Mouse (Mus musculus) olfactory bulb, adult 2 months (tissue): ENCODE measurements around the gene Olfr1360. TPM values are rescaled to one million over a fixed set of nuclear protein-coding genes. Genes with fewer than 3 reads are reported as not detected.
"Not testable (repeated sequence)": the region's sequence is repeated elsewhere in the genome, so short reads cannot be mapped to it uniquely, and the experiment has no call there.

ENCODE experiments used
- H3K27ac ChIP-seq: fragments of 200-500 bp; 2 replicates; pipeline ENCODE4 v1.5.1; 2012; ENCODE audit warnings: low read depth, low read length; ENCODE audit not compliant: insufficient read depth
- H3K4me1 ChIP-seq: fragments of 200-500 bp; 2 replicates; pipeline ENCODE4 v1.6.1; 2012; ENCODE audit warnings: low read length; ENCODE audit not compliant: control insufficient read depth, insufficient read depth
- H3K4me3 ChIP-seq: fragments of 200-500 bp; 2 replicates; pipeline ENCODE4 v1.5.1; 2012; ENCODE audit warnings: mild to moderate bottlenecking, low read depth, low read length, moderate library complexity; ENCODE audit not compliant: insufficient read depth
- CTCF ChIP-seq: fragments of 200-500 bp; IDR thresholded peaks from 2 replicates; pipeline ENCODE4 v1.5.1; 2012; ENCODE audit warnings: low read depth, mild to moderate bottlenecking, low read length, moderate library complexity; ENCODE audit not compliant: insufficient read depth
- POLR2A ChIP-seq: fragments of 200-500 bp; IDR thresholded peaks from 2 replicates; pipeline ENCODE4 v1.6.1; 2012; ENCODE audit warnings: mild to moderate bottlenecking, low read depth, low read length, moderate library complexity; ENCODE audit not compliant: insufficient read depth
- WGBS: fragments of 180-500 bp; shearing (Covaris S2); methylation state at CpG from one replicate; pipeline ENCODE4 v1.1.7; 2018; 5-methylcytosine and 5-hydroxymethylcytosine counted together
- polyA plus RNA-seq: library from polyadenylated mRNA; stranded (reverse); fragments of >200 nt; gene quantifications from 2 replicates; pipeline ENCODE4 v1.2.4, GENCODE M21; 2012; ENCODE audit warnings: low replicate concordance; ENCODE audit not compliant: missing spikeins, insufficient read depth, insufficient read length

Olfr1360 gene
- not detected in 2 replicates for polyA plus RNA-seq

GRCm38 (mm10) chr13:21677305-21677704 lies at the start of gene Olfr1360:
Gene Olfr1360 (minus strand): TSS chr13:21677405.
- TF ChIP-seq POLR2A (no peak), CTCF (no peak)
- no peak within 1 kb of the TSS for H3K27ac ChIP-seq
- no peaks in the 10 kb centered on the region for H3K4me1 ChIP-seq
- H3K4me3 ChIP-seq: no peak within 1 kb of the TSS
- WGBS: 92% methylated on average over 2 of the region's 2 CpGs

- H3K27ac ChIP-seq: no peak overlapping the region
- no peak for TF ChIP-seq POLR2A
- no peak for TF ChIP-seq CTCF
- H3K4me1 ChIP-seq: 0 out of 2 replicates have a peak, but pooled peaks cover 5% of the 10 kb centered on the region
- 56% methylated on average over 5 of the region's 5 CpGs for WGBS
- no peak overlapping the region for H3K4me3 ChIP-seq
Measured at GRCm38 (mm10) chr13:21722993-21723836, 46.0 kb upstream of the Olfr1360 start.

- no peak; the same call in 1 of the 2 replicates for TF ChIP-seq POLR2A
- TF ChIP-seq CTCF: no peak
- Histone ChIP-seq H3K4me3 (peak overlapping the region; percentile 53), H3K4me1 (0 out of 2 replicates have a peak, but pooled peaks cover 5% of the 10 kb centered on the region), H3K27ac (peak overlapping the region; percentile 70)
- 3% methylated on average over 11 of the region's 11 CpGs for WGBS
Measured at GRCm38 (mm10) chr13:21722373-21722925, 45.2 kb upstream of the Olfr1360 start.

GRCm38 (mm10) chr13:21721757-21722372 lies 44.7 kb upstream of the Olfr1360 start, which contains the start of gene Hist1h2bm:
Gene Hist1h2bm (plus strand): TSS chr13:21722044.
- TF ChIP-seq POLR2A: peak; percentile 32; the same call in 1 of the 2 replicates
- WGBS: under 1% methylated on average over 37 of the region's 37 CpGs
- Histone ChIP-seq H3K27ac (peak within 1 kb of the TSS; percentile 70), H3K4me3 (peak within 1 kb of the TSS; percentile 53)
- not testable (repeated sequence) for H3K4me1 ChIP-seq

- WGBS: 1% methylated on average over 28 of the region's 44 CpGs
Measured at GRCm38 (mm10) chr13:21721107-21721756, 44.0 kb upstream of the Olfr1360 start.

GRCm38 (mm10) chr13:21718381-21719080 lies 41.3 kb upstream of the Olfr1360 start:
- no peak overlapping the region for H3K27ac ChIP-seq
- 68% methylated on average over 4 of the region's 4 CpGs for WGBS
- no peak overlapping the region for H3K4me3 ChIP-seq
- H3K4me1 ChIP-seq: 0 out of 2 replicates have a peak, but pooled peaks cover 5% of the 10 kb centered on the region
- TF ChIP-seq CTCF: no peak
- TF ChIP-seq POLR2A: no peak

More at GRCm38 (mm10) chr13:21721107-21721756, 44.0 kb upstream of the Olfr1360 start:
- not testable (repeated sequence) for H3K4me1 ChIP-seq, H3K27ac ChIP-seq
- H3K4me3 ChIP-seq: peak overlapping the region; percentile 52

GRCm38 (mm10) chr13:21717397-21718357 lies 40.5 kb upstream of the Olfr1360 start, which contains the start of gene Hist1h3h:
Gene Hist1h3h (plus strand): TSS chr13:21717659.
- H3K27ac ChIP-seq: peak within 1 kb of the TSS; percentile 88
- H3K4me3 ChIP-seq: peak within 1 kb of the TSS; percentile 60
- 2% methylated on average over 28 of the region's 56 CpGs for WGBS
- peak; percentile 55 for TF ChIP-seq POLR2A
- H3K4me1 ChIP-seq: not testable (repeated sequence)
